13 mouse cellular contexts compared by ENCODE assay signal in the genomic region with DNA sequence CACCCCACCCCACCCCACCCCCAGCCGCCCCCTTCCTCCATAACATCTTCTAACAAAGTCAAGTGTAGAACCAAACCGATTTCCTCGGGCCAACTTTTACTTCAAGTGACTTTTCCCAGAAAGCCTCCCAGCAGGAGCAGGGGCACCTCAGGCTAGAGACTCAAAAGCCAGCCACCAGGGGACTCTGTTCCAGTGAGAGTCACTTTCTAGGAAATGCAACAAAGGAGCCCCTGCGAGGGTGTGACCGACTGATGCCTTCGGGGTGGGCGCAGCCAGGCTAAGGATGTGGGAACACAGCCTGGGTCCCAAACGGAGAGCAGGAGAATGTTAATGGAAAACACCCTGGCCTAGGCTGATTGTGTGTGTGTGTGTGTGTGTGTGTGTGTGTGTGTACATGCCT.
"Had no signal": no experiment of that assay in that cellular context is flagged by ENCODE, and none has a peak within 500 bp of the region (broad histone marks: within the 10 kb centered on the region; RNA-seq: fewer than 3 reads in every experiment).

No protein-coding gene starts in this region.

- DNase-seq: kidney, adult 11 months; kidney, postnatal 14 days; left cerebral cortex, postnatal 4 days; lung, postnatal 36 days; midbrain, embryonic 14.5 days; right cerebral cortex, postnatal 4 days; spleen, adult 18-20 months; thymus, adult 2 months; thymus, postnatal 25 days had no signal

- H3K4me2 ChIP-seq: liver, embryonic 11.5 days; liver, embryonic 15.5 days; neural tube, embryonic 12.5 days had no signal

- H3K4me3 ChIP-seq: liver, embryonic 15.5 days; midbrain, embryonic 10.5 days; neural tube, embryonic 12.5 days had no signal

- H3K9ac ChIP-seq: liver, embryonic 15.5 days; neural tube, embryonic 12.5 days had no signal

- H3K27me3 ChIP-seq: liver, embryonic 15.5 days; neural tube, embryonic 12.5 days had no signal

- H3K4me1 ChIP-seq: liver, embryonic 15.5 days; midbrain, embryonic 10.5 days; neural tube, embryonic 12.5 days had no signal

- H3K36me3 ChIP-seq: liver, embryonic 15.5 days; midbrain, embryonic 10.5 days; neural tube, embryonic 12.5 days had no signal

- H3K9me3 ChIP-seq: liver, embryonic 15.5 days; midbrain, embryonic 10.5 days; neural tube, embryonic 12.5 days had no signal

- H3K27ac ChIP-seq: liver, embryonic 15.5 days; midbrain, embryonic 10.5 days; neural tube, embryonic 12.5 days had no signal
